Mouse (Mus musculus) embryonic stem cell, embryonic (primary cell): Measurements from ENCODE around the gene Araf.

Source experiments
- CTCF ChIA-PET, 4 experiments: fragments of 300-600 bp in 2 of 4; fragments of 350-600 bp in 2 of 4; sonication (Branson Sonifier 250); formaldehyde crosslinking; loops; one replicate each; lab custom pipeline; 2022; ENCODE audit warnings: inconsistent platforms in 2 of 4; lab: Charles Lee
- POLR2A ChIA-PET, 4 experiments: fragments of 300-600 bp in 2 of 4; fragments of 350-600 bp in 2 of 4; sonication (Branson Sonifier 250); formaldehyde crosslinking; loops; one replicate each; lab custom pipeline; 2022; ENCODE audit warnings: antibody characterized with exemption in 4 of 4, inconsistent platforms in 1 of 4; lab: Charles Lee

The Araf gene

DNA sequence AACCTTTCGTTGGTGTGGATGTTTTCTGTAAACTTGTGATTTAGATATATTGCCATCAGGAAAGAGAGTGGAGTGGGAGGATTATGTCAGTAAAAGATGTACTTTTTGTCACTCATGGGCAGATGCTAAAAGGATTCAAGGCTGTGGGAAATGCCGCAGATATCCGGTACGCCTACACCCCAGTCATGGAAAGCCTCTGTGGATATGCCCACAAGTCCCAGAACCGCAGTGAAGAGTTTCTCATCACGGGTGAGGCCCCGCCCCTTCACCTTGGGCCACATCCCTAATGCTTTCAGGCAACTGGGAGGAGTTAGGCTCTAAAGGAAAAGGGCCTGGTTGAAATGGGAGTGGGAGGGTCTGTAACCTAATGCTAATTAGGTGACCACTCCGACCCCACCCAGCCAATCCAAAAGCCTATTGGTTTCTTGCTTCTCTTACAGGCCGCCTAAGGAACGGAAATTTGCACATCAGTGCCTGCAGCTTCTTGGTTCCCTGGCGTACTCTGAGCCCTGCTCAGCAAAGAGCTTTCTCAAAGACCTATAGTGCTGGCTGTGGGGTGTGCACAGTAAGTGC, 75.4 kb downstream of the Araf start:
- CTCF ChIA-PET: interaction anchor here in 2 of 4 experiments (1.0 to 1.1 kb wide), 2 partner anchors 10 to 47 kb away, joined by 3 read pairs; no protein-coding TSS in a partner anchor
- POLR2A ChIA-PET: interaction anchor here (0.6 to 2.1 kb wide), 11 partner anchors 9 to 255 kb away, joined by 3 to 6 read pairs (median 4); partner anchors contain the start of genes Elk1 (in 2 of the 4), Ndufb11 (in 1 of the 4) and Rbm10 (in 1 of the 4)

DNA sequence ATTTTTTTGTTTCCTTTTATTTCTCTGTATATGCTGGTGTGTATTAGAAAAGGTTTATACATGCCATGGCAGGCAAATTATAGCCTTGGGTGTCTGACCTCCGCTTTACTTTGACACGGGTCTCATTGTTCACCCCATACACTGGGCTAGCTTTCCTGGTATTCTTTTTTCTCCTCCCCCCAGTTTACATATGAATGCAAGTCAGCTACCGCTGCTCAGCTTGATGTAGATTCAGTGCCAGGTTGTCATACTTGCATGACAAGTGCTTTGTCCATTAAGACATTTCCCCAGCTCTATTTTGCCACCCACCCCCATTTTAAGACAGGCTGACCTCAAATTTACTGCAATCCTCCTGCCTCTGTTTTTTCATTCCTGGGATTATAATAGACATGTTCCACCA, 77.6 kb downstream of the Araf start:
- ChIA-PET CTCF (no interaction called here), POLR2A (interaction anchor here in 1 of 4 experiments (0.7 to 1.4 kb wide), 9 partner anchors 12 to 258 kb away, joined by 3 to 5 read pairs (median 3); partner anchors contain the start of genes Elk1, Ndufb11, Rbm10 and Uxt)

DNA sequence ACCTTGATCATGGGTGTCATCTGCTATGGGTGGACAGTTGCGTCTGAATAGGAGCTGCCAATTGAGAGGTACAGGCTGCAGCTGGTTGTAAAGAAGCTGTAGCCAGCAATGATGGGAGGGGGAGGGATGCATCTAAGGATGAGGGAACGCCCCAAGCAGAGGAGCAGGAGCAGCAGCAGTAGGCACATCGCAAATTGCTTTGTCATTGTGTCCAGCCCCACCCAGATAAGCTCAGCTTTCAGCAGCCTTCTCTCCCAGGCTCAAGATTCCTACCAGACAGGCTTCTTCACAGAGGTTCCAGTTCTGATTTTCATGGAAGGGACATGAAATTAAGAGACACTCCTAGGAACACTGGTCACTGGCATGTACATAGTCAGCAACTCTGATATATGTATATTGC, 112.5 kb downstream of the Araf start:
- CTCF ChIA-PET: interaction anchor here in 1 of 4 experiments (0.6 kb wide), 1 partner anchor 36 kb away, joined by 3 read pairs; no protein-coding TSS in a partner anchor
- POLR2A ChIA-PET: interaction anchor here in 2 of 4 experiments (0.6 to 2.2 kb wide), 8 partner anchors 10 to 176 kb away, joined by 3 to 6 read pairs (median 3); partner anchors contain the start of genes Elk1 (in 1 of the 2) and Syn1 (in 1 of the 2)
